Mouse (Mus musculus): Measurements from ENCODE around the gene Olfr807. TPM values are rescaled to one million over a fixed set of nuclear protein-coding genes. Genes with fewer than 3 reads are reported as not detected.

The Olfr807 gene
- not detected in 2 replicates for total RNA-seq (2012; rRNA removed)
- not detected in 2 replicates for total RNA-seq (2014; rRNA removed)
- not detected in 2 replicates for polyA plus RNA-seq (2012; ENCODE audit: insufficient read length, low read depth)

DNA sequence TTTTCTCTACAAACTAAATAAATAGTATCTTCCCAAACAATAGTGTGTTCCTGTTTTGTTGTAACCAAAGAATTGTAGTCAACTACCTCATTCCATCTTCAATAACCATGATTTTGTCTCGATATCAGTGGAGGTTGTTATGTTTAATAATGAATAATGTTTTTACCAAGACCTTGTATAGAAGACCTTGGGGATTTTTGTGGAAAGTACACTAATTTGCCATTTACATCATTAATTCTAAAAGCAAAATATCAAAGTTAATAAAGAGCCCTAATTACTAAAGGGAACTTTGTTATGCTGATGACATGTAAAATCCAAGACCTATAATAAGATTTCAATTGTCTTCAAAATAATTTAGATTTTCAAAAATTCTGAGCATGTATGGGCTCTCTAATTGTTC lies at the start of gene Olfr807:
Gene Olfr807, minus strand, starts transcription at position 101 of the 400 bp plus-strand sequence.
- no peaks in the 10 kb centered on the region for H3K27me3 ChIP-seq (replicated peaks)
- no peak within 1 kb of the TSS for H3K27ac ChIP-seq (ENCODE audit: insufficient read depth, low read depth)
- TF ChIP-seq CHD2 (IDR thresholded peaks at IDR 0.05; ENCODE audit: low read length) = no peak
- TF ChIP-seq MYC (IDR thresholded peaks at IDR 0.05; ENCODE audit: low read depth, low read length) = no peak
- no peak for TF ChIP-seq CHD1 (IDR thresholded peaks at IDR 0.05; ENCODE audit: low read depth, low read length)
- no peak for TF ChIP-seq ZMIZ1 (IDR thresholded peaks at IDR 0.05; ENCODE audit: low read depth, low read length)
- no peak for TF ChIP-seq ZC3H11A (IDR thresholded peaks at IDR 0.05; ENCODE audit: low read depth, low read length)
- TF ChIP-seq USF2 (conservative IDR thresholded peaks at IDR 0.05; ENCODE audit: low read depth, low read length) = no peak
- TF ChIP-seq RCOR1 (conservative IDR thresholded peaks at IDR 0.05; ENCODE audit: low read depth, low read length) = no peak
- TF ChIP-seq PAX5 (IDR thresholded peaks at IDR 0.05; ENCODE audit: low read length) = no peak
- TF ChIP-seq ETS1 (conservative IDR thresholded peaks at IDR 0.05; ENCODE audit: low read depth, low read length) = no peak
- dilution Hi-C loops (cut with MboI; ENCODE audit: extremely low pct_ligation_motif_present, extremely low pct_unique_long_range_greater_than_20kb, low sequenced_read_pairs) (no loop called here), in situ Hi-C loops (cut with MboI; ENCODE audit: low pct_ligation_motif_present, low pct_unique_long_range_greater_than_20kb, low sequenced_read_pairs) (no loop called here)
- no peak within 1 kb of the TSS for H3K4me3 ChIP-seq (replicated peaks in 1 of 3; ENCODE audit: low read depth in 2 of 3, low read length in 2 of 3, poor library complexity in 1 of 3)
- H3K79me2 ChIP-seq (replicated peaks; ENCODE audit: control insufficient read depth, extremely low read depth, insufficient read depth, poor library complexity, severe bottlenecking) = no peaks in the 10 kb centered on the region
- no peaks in the 10 kb centered on the region for H3K9me3 ChIP-seq (replicated peaks; ENCODE audit: low read length)
- no peak within 1 kb of the TSS for H3K4me2 ChIP-seq (ENCODE audit: insufficient read depth, low read depth, poor library complexity, severe bottlenecking)
- peaks cover 0 to 4% of the 10 kb centered on the region in 2 experiments; a peak in 1 of 4 replicates for H3K4me1 ChIP-seq (ENCODE audit: control insufficient read depth in 1 of 2, insufficient read depth in 2 of 2)
- no peak for DNase-seq (ENCODE audit: extremely low read depth)
- no peak within 1 kb of the TSS for H3K9ac ChIP-seq (ENCODE audit: insufficient read depth, low read depth)
- H3K36me3 ChIP-seq (replicated peaks in 1 of 2; ENCODE audit: control insufficient read depth in 1 of 2, insufficient read depth in 1 of 2, low read length in 1 of 2) = no peaks in the 10 kb centered on the region

DNA sequence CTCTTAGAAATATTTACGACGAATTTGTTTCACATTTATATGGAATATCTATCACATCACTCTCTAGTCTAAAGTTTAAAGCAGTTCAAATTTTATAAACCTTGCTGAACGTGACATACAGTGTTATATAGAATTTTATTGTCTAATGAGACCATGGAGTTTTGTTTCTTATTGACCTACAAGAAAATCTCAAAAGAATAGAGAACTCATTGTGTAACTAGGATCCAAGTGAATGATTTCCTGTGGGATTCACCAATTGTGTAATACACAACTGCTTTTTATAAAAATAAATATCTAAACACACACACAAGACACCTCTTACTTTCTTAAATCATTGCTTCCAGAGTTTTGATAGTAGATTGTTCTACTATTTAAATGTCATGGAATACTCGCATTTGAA lies 46.7 kb upstream of the Olfr807 start, which contains the start of gene Olfr811:
Gene Olfr811, minus strand, starts transcription at position 101 of the 400 bp plus-strand sequence.
- no peak within 1 kb of the TSS for H3K4me2 ChIP-seq (ENCODE audit: insufficient read depth, low read depth, poor library complexity, severe bottlenecking)
- no peak within 1 kb of the TSS for H3K27ac ChIP-seq (ENCODE audit: insufficient read depth, low read depth)
- no peaks in the 10 kb centered on the region for H3K79me2 ChIP-seq (replicated peaks; ENCODE audit: control insufficient read depth, extremely low read depth, insufficient read depth, poor library complexity, severe bottlenecking)
- no peaks in the 10 kb centered on the region for H3K27me3 ChIP-seq (replicated peaks)
- in situ Hi-C loops (cut with MboI; ENCODE audit: low pct_ligation_motif_present, low pct_unique_long_range_greater_than_20kb, low sequenced_read_pairs) (no loop called here), dilution Hi-C loops (cut with MboI; ENCODE audit: extremely low pct_ligation_motif_present, extremely low pct_unique_long_range_greater_than_20kb, low sequenced_read_pairs) (no loop called here)
- no peaks in the 10 kb centered on the region for H3K36me3 ChIP-seq (replicated peaks in 1 of 2; ENCODE audit: control insufficient read depth in 1 of 2, insufficient read depth in 1 of 2, low read length in 1 of 2)
- no peaks in the 10 kb centered on the region for H3K9me3 ChIP-seq (replicated peaks; ENCODE audit: low read length)
- no peak for TF ChIP-seq MYC (IDR thresholded peaks at IDR 0.05; ENCODE audit: low read depth, low read length)
- no peak within 1 kb of the TSS for H3K9ac ChIP-seq (ENCODE audit: insufficient read depth, low read depth)
- H3K4me1 ChIP-seq (ENCODE audit: control insufficient read depth in 1 of 2, insufficient read depth in 2 of 2) = no peaks in the 10 kb centered on the region
- no peak for DNase-seq (ENCODE audit: extremely low read depth)
- H3K4me3 ChIP-seq (replicated peaks in 1 of 3; ENCODE audit: low read depth in 2 of 3, low read length in 2 of 3, poor library complexity in 1 of 3) = no peak within 1 kb of the TSS

DNA sequence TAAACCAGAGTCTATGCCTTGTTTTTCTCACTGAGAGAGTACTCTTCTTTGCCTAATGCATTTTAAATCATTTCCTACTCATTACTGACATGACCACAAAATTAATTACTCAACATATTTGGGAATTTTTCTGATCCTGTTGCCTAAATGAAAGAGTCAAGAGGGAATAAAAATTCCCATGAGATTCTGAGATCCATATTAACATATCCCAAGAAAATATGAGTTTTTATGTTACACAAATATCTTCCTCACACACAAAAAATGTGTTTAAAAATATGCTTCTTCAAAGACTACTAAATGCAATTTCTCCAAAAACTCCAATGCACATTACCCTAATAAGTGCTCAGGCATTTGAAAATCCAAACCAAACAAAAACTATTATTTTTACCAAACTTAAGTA lies 37.2 kb upstream of the Olfr807 start, which contains the start of gene Olfr810:
Gene Olfr810, minus strand, starts transcription at position 101 of the 400 bp plus-strand sequence.
- dilution Hi-C loops (cut with MboI; ENCODE audit: extremely low pct_ligation_motif_present, extremely low pct_unique_long_range_greater_than_20kb, low sequenced_read_pairs) = no loop called here
- Histone ChIP-seq H3K4me3 (replicated peaks in 1 of 3; ENCODE audit: low read depth in 2 of 3, low read length in 2 of 3, poor library complexity in 1 of 3) (no peak within 1 kb of the TSS), H3K9ac (ENCODE audit: insufficient read depth, low read depth) (no peak within 1 kb of the TSS), H3K36me3 (replicated peaks in 1 of 2; ENCODE audit: control insufficient read depth in 1 of 2, insufficient read depth in 1 of 2, low read length in 1 of 2) (no peaks in the 10 kb centered on the region), H3K27me3 (replicated peaks) (no peaks in the 10 kb centered on the region), H3K4me2 (ENCODE audit: insufficient read depth, low read depth, poor library complexity, severe bottlenecking) (no peak within 1 kb of the TSS), H3K79me2 (replicated peaks; ENCODE audit: control insufficient read depth, extremely low read depth, insufficient read depth, poor library complexity, severe bottlenecking) (no peaks in the 10 kb centered on the region), H3K4me1 (ENCODE audit: control insufficient read depth in 1 of 2, insufficient read depth in 2 of 2) (no peaks in the 10 kb centered on the region), H3K27ac (ENCODE audit: insufficient read depth, low read depth) (no peak within 1 kb of the TSS), H3K9me3 (replicated peaks; ENCODE audit: low read length) (no peaks in the 10 kb centered on the region)
- no peak for TF ChIP-seq MAZ (IDR thresholded peaks at IDR 0.05; ENCODE audit: low read depth, low read length)
- TF ChIP-seq IRF4 (IDR thresholded peaks at IDR 0.05; ENCODE audit: low read depth, low read length) = no peak
- TF ChIP-seq CHD1 (IDR thresholded peaks at IDR 0.05; ENCODE audit: low read depth, low read length) = no peak
- in situ Hi-C loops (cut with MboI; ENCODE audit: low pct_ligation_motif_present, low pct_unique_long_range_greater_than_20kb, low sequenced_read_pairs) = no loop called here
- DNase-seq (ENCODE audit: extremely low read depth) = no peak
